Mouse (Mus musculus): Measurements from ENCODE around the gene Spata25.
"Not testable (repeated sequence)": the region's sequence is repeated elsewhere in the genome, so short reads cannot be mapped to it uniquely, and the experiment has no call there.

Gene Spata25

DNA sequence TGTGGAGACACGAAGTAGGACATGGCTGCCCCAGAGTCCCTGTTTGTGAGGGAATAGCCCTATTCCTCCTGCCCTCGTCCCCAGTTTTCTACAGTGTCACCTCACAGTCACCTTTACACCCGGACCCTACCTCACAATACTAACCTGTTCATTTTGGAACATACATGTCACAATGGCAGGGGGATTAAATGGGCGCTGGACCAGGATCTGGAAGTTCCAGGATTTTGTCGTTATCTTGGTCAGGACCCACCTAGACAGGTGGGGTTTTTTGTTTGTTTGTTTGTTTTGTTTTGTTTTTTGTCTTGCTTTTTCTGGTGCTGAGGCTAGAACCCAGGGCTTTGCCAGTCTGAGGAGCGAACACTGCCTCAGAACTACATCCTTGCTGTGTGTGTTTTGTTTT lies at the start of gene Spata25:
Gene Spata25, minus strand, starts transcription at position 101 of the 400 bp plus-strand sequence.
- DNase-seq (ENCODE audit: low spot score in 2 of 2), result no peak

DNA sequence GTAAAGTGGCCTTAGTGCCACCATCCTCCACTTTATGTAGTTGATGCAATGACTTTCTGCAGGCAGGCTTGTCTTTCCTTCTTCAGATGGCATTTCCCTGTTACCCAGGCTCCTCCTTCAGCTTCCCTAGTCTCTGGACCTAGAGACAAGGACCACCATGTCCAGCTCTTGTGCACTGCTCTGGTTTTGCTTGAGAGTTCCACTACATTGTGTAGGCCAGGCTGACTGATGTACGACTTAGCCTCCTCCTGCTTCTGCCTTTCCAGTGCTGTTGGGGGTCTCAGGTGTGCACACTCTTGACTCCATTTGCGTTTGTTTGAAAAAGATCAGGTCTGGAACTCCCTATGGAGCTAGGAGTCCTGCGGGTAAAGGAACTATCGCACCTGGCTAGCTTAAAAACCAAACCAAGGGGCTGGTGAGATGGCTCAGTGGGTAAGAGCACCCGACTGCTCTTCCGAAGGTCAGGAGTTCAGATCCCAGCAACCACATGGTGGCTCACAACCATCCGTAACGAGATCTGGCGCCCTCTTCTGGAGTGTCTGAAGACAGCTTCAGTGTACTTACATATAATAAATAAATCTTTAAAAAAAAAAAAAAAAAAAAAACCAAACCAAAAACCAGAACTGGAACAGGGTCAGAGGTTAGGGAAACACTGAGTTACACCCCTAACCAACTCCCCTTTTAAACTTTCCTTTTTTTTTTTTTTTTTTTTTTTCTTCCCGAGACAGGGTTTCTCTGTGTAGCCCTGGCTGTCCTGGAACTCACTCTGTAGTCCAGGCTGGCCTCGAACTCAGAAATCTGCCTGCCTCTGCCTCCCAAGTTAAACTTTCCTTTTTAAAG lies 49.3 kb upstream of the Spata25 start:
- DNase-seq (ENCODE audit: low spot score in 2 of 2), result not testable (repeated sequence)

GRCm38 (mm10) chr2:164875648-164876047 lies 47.3 kb upstream of the Spata25 start:
- not testable (repeated sequence) for DNase-seq (ENCODE audit: low spot score in 2 of 2)

DNA sequence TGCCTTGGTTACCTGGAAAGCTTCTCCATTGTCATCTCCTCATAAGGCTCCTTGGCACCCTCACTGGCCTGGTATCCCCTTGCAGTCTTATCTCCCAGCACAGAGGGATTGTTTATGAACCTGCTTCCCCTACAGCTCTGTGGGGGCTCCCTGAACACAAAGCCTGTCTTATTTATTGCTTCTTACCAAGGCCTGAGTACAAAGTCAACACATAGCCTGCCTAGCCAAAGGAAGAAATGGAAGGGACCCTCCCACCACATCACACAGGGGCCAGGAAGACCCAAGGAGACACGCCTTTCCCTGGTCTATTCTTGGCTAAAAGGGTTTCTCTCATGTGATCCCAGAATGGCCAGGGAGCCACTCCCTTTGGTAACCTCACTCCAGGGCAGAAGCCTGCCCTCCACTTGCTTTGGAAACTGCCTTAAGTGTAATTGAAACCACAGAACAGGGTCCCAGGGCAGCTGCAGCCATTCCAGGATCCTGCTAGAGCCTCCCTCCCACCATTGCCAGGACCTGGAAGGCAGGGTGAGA lies 46.0 kb upstream of the Spata25 start:
- no peak for DNase-seq (ENCODE audit: low spot score in 2 of 2)

DNA sequence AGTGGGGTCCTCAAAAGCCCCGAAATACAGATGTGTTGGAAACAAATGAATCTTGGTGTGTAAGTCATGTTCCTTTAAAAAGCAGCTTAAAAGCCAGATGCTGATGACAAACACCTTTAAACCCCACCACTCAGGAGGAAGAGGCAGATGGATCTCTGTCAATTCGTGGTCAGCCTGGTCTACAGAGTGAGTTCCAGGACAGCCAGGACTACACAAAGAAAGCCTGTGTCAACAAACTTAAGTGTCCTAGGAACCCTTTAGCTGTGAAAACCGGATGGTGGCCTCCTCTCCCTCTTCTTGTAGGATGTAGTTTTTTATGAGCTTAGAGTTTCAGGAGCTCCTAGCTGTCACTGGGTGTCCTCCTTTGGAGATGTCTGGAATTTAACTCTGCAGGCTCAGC lies 45.3 kb upstream of the Spata25 start:
- no peak for DNase-seq (ENCODE audit: low spot score in 2 of 2)

DNA sequence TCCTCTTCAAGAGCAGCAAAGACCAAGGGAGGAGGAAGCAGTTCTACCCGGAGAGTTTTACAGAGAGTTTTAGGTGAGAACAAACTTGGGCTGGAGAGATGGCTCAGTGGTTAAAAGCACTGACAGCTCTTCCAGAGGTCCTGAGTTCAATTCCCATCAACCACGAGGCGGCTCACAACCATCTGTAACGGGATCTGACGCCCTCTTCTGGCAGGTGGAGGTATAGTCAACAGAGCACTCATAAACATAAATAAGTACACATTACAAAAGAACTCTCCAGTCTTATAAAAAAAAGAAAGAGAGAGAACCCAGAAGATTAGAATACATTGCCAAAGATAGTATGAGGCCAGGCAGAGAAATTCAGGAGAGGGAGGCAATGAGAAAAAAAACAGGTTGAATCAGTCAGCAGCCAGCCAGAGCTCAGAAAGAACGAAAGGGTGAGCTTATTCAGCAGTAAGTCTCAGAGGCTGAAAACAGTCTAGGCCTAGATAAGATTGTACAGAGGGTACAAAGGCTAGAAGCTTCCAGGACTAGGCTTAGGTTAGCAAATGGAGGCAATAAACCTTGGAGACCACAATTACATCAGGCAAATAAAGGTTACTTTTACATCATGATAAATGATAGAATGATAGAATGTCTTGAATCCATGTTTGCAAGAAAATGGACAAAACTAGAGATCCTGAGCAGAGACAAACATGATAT lies 43.4 kb upstream of the Spata25 start:
- no peak for DNase-seq (ENCODE audit: low spot score in 2 of 2)

GRCm38 (mm10) chr2:164868491-164868890 lies 40.2 kb upstream of the Spata25 start:
- no peak for DNase-seq (ENCODE audit: low spot score in 2 of 2)

DNA sequence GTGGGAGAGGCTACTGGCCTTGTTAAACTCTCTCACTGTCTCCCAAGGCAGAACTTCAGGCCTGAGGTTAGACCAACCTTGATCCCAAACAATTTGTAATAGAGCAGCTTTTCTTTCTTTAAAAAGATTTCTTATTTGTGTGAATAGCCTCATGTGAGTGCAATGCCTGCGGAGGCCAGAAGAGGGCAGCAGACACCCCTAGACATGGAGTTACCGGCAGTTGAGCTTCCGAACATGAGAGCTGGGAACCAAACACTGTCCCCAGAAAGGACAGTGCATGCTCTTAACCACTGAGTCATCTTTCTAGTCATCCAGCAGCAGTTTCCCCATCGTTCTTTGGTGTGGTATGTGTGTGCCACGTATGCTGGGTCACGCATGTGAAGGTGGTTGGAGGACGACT lies 39.2 kb upstream of the Spata25 start:
- no peak for DNase-seq (ENCODE audit: low spot score in 2 of 2)

DNA sequence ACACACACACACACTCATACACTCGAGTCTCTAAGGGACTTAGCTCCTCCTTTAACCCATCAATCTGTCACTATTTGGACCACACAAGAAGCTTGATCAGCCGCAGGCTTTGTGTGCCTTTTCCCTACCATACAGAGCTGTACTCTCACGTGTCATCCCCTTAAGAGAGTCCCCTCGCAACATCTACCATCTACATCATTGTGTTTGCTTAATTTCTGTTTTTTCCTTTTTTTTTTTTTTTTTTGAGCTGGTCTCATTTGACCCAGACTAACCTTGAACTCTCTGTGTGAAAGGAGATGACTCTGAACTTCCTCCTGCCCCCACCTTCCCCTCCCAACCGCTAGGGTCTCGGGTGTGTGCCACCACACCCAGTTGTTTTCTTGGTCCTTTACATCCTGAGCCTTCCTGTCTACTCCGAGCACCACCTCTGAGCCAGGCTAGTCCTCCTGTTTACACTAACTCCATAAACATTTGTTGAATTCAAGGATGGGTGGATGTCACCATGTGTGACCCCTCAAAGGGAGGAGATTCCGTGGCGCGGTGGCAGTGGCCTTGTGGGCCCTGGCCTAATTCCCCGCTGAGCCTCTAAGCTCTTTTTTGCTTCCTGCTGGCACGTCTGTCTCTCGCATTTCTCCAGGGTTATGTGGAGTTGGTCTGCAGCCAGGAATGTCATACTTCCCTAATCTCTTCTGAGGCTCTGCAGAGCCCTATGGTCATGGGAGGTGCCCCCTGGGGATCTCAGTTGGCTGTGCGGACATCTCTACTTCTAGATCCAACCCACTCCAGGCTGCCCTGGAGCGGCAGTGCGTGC lies 38.6 kb upstream of the Spata25 start:
- no peak for DNase-seq (ENCODE audit: low spot score in 2 of 2)

DNA sequence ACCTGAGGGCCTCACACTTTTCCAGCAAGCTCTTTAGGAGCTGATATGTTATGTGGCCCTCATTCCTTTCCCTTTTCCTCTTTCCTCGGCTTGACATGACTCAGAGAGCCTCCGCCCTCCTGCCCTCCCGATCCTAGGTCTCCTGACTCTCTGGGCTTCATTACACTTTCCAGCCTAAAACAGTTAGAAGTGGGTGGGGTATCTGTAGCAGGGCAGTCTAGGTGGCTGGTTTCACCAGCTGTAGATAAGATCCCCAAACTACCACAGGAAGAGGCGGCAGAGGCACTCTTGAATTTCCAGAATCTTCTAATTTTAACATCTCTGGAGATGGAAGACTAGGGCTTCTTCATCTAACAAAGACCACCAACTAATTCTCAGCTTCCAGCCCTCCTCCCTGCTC lies 36.3 kb upstream of the Spata25 start:
- DNase-seq (ENCODE audit: low spot score in 2 of 2), result no peak

GRCm38 (mm10) chr2:164863411-164863810 lies 35.1 kb upstream of the Spata25 start:
- DNase-seq (ENCODE audit: low spot score in 2 of 2), result not testable (repeated sequence)

DNA sequence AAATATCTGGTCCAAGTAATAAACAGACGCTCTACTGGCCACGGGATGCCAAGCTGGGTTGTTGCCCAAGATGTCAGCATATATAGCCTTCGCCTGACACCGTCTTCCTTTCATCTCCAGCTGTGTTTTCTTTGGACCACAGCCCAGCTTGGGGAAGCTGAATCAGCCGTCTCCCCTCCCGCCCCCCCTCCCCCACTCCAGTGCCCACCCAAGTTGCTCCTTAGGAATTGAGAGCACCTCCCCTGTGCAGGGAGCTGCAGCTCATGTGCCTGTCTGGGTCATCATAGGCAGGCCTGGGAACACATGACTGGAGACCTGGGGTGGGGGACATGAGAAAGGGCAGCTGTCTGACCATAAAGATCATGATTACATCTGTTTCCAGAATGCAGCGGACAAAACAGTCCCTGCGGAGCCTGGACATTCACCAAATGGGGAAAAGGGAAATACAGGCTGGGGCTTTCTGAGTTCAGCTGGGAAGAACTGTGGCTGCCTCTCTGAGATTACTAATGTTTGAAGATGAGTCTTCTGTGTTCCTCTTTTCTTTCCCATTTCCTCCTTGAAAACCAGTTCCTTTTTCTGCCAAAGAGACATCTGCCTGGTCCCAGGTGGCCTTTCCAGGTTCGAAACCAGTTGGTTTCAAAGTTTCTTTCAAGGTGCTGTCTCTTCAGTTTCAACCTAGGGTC lies 34.0 kb upstream of the Spata25 start:
- DNase-seq (ENCODE audit: low spot score in 2 of 2), result no peak

GRCm38 (mm10) chr2:164861094-164861493 lies 32.8 kb upstream of the Spata25 start:
- DNase-seq (ENCODE audit: low spot score in 2 of 2), result no peak

DNA sequence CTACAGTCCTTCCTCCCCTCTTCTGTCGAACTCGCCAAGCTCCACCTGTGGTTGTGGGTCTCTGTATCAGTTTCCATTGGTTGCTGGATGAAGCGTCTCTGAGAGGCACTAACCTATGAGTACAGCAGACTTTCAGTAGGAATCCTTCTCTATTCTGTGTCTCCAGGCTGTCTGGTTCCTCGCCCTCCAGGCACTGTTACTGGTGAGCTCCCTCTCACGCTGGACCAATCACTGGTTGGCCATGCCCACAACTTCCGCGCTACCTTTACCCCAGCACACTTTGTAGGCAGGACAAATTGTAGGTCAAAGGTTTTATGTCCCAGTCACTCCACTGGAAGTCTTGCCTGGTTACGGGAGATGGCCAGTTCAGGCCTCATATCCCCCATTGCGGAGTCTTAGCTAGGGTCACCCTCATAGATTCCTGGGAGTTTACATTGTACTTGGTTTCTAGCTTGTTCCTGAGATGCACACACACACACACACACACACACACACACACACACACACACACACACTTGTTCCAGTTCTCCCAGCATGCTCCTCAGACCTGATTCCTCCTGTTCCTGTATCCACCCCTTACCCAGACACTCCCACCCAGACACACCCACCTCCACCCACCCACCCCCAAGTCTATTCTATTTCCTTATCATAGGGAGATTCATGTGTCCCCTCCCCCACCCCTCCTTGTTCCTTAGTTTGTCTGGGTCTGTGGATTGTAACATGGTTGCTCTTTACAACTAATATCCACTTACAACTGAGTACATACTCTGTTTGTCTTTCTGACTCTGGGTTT lies 31.5 kb upstream of the Spata25 start:
- no peak for DNase-seq (ENCODE audit: low spot score in 2 of 2)

GRCm38 (mm10) chr2:164859155-164859554 lies 30.8 kb upstream of the Spata25 start:
- DNase-seq (ENCODE audit: low spot score in 2 of 2), result no peak

DNA sequence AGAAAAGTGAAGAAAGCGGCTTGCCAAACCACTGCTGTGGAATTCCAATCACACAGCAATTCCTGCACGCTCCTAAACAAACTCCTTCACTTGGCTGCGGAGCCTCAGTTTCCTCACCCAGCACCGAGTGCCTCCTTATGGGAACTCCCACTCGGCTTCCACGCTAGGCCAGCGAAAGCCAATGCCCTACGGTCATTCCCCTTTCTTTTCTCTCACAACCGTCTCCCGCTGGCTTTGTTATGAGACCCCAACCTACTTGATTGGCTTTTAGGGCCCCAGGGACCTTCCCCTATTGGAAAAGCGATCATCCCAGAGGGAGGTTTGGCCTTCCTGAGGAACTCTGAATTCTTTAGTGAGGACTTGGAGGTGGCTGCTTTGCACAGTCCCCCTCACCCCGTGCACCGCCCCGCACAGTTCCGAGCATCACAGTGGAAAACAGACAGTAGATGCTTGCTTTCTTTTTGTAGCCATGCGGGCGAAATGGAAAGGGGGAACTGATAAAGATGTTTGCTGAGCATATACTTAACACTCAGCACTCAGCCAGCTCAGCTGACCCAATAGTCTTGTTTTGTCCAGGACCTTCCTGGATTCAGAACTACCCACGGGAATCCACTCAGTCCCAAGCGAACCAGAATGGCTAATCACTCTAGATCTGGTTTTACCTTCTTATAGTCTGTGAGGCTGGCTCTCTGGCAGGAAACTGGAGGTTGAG lies 29.7 kb upstream of the Spata25 start:
- no peak for DNase-seq (ENCODE audit: low spot score in 2 of 2)

- DNase-seq (ENCODE audit: low spot score in 2 of 2), result no peak
Observed at GRCm38 (mm10) chr2:164857101-164857821, 28.9 kb upstream of the Spata25 start, which contains the start of gene Pltp. TSS of gene Pltp (minus strand) at chr2:164857711.

GRCm38 (mm10) chr2:164856309-164857100 lies 28.2 kb upstream of the Spata25 start:
- DNase-seq (ENCODE audit: low spot score in 2 of 2), result no peak
